Mouse (Mus musculus): ENCODE measurements around the gene Gm21173.
"Not testable (repeated sequence)": the region's sequence is repeated elsewhere in the genome, so short reads cannot be mapped to it uniquely, and the experiment has no call there.

The Gm21173 gene

DNA sequence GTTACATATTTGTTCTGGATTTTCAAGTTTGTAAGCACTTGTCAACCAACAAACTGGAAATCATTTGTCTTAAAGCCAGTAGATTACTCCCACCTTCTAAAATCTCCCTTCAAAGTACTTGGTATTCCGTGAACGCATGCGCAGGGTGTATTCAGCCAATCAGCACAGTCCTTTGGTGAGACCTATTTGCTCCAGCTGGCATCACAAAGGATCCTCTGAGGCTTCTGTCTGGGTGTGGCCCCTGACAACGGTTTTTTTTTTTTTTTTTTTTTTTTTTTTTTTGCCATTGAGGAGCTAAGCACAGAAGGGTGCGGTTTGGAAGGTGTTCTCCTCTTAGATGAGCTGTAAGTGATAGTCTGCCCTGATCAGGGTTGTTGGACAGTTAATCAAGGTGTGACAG, at the start of gene Gm21173:
Gm21173 (plus strand) TSS at position 301 of the 400 bp plus-strand sequence.
- not testable (repeated sequence) for DNase-seq (ENCODE audit: low spot score in 2 of 2)

Measured in thymus, postnatal 10 days (tissue).